Mouse (Mus musculus): ENCODE results near the gene Tspan1. TPM values are rescaled to one million over a fixed set of nuclear protein-coding genes. Genes with fewer than 3 reads are reported as not detected.

Gene Tspan1
- polyA plus RNA-seq, 1 experiment, result 0.16 TPM

DNA sequence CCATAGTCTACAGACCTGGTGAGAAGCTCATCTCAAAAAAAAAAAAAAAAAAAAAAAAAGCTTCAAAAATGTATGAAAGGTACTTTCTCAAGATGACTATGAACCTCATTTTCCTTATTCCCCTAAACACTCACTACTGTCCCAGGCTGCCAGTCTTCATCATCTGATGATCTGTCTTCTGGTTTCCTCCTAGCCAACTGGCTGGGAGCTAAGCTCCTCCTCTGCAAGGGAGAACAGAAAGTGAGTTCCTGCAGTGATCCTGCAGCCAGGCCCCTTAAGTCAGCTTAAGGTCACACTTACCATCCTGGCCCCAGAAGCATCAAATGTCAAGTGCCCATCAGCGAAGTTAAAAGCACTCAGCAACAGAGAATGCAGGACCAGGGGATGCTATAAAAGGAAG lies 44.6 kb downstream of the Tspan1 start:
- peak overlapping the region; percentile 100 for H3K4me2 ChIP-seq (ENCODE audit: low read depth)
- no peaks in the 10 kb centered on the region for H3K36me3 ChIP-seq (ENCODE audit: control insufficient read depth, insufficient read depth)
- no peaks in the 10 kb centered on the region for H3K27me3 ChIP-seq (ENCODE audit: control insufficient read depth, insufficient read depth, insufficient read length)
- H3K4me3 ChIP-seq, result peak overlapping the region; percentile 44
- H3K79me2 ChIP-seq (ENCODE audit: control insufficient read depth, insufficient read depth), result peaks cover 3% of the 10 kb centered on the region
- no peak overlapping the region for H3ac ChIP-seq (ENCODE audit: control insufficient read depth, insufficient read length)
- TF ChIP-seq USF1 (IDR thresholded peaks at IDR 0.05; ENCODE audit: low read depth) (no peak), E2F4 (IDR thresholded peaks at IDR 0.05; ENCODE audit: insufficient read depth) (no peak), POLR2AphosphoS2 (IDR thresholded peaks at IDR 0.05; ENCODE audit: insufficient read length, low read depth) (no peak), TCF12 (IDR thresholded peaks at IDR 0.05; ENCODE audit: insufficient read depth, poor library complexity, severe bottlenecking) (no peak), MAX (IDR thresholded peaks at IDR 0.05; ENCODE audit: low read depth) (no peak), REST (IDR thresholded peaks at IDR 0.05; ENCODE audit: insufficient read depth, insufficient read length) (no peak), CEBPB (IDR thresholded peaks at IDR 0.05; ENCODE audit: insufficient read depth, poor library complexity, severe bottlenecking) (no peak), MYOD1 (IDR thresholded peaks at IDR 0.05; ENCODE audit: control insufficient read depth in 1 of 3, insufficient read length in 2 of 3, low read depth in 2 of 3) (no peak), POLR2A (IDR thresholded peaks at IDR 0.05; ENCODE audit: insufficient read length, low read depth) (no peak), SRF (IDR thresholded peaks at IDR 0.05; ENCODE audit: control insufficient read depth, insufficient read length, low read depth) (no peak), TCF3 (IDR thresholded peaks at IDR 0.05; ENCODE audit: insufficient read length, low read depth) (no peak), MYOG (IDR thresholded peaks at IDR 0.05; ENCODE audit: control insufficient read depth in 1 of 3, insufficient read depth in 1 of 3, insufficient read length in 2 of 3, low read depth in 2 of 3) (no peak)

Other genes starting within 250 kb of the Tspan1 start
- gene Dmbx1, start 227.7 kb downstream of the Tspan1 start, polyA plus RNA-seq (2012; fragmentation: generic; extraction: Trizol), result 0.01 TPM
- 0.08 TPM for gene Faah, start 149.7 kb downstream of the Tspan1 start, polyA plus RNA-seq (2012; fragmentation: generic; extraction: Trizol)
- 23.7 TPM for gene Nsun4, start 113.7 kb downstream of the Tspan1 start, polyA plus RNA-seq (2012; fragmentation: generic; extraction: Trizol)
- gene Uqcrh, start 92.5 kb downstream of the Tspan1 start, polyA plus RNA-seq (2012; fragmentation: generic; extraction: Trizol), result 835 TPM
- gene Lrrc41, start 92.3 kb downstream of the Tspan1 start, polyA plus RNA-seq (2012; fragmentation: generic; extraction: Trizol), result 36.1 TPM
- gene Rad54l, start 43.9 kb downstream of the Tspan1 start, polyA plus RNA-seq (2012; fragmentation: generic; extraction: Trizol), result 2.2 TPM
- 75.9 TPM for gene Pomgnt1, start 43.8 kb downstream of the Tspan1 start, polyA plus RNA-seq (2012; fragmentation: generic; extraction: Trizol)
- gene Lurap1, start 16.3 kb downstream of the Tspan1 start, polyA plus RNA-seq (2012; fragmentation: generic; extraction: Trizol), result 1.5 TPM
- gene 1700042G07Rik, start 5.8 kb upstream of the Tspan1 start, polyA plus RNA-seq (2012; fragmentation: generic; extraction: Trizol), result not detected
- not detected for gene Gm49337, start 5.8 kb upstream of the Tspan1 start, polyA plus RNA-seq (2012; fragmentation: generic; extraction: Trizol)
- 5.7 TPM for gene Pik3r3, start 54.0 kb upstream of the Tspan1 start, polyA plus RNA-seq (2012; fragmentation: generic; extraction: Trizol)

Data from myocyte (in vitro differentiated cells).